Mouse (Mus musculus): ENCODE measurements around the gene Wdr25. TPM values are rescaled to one million over a fixed set of nuclear protein-coding genes. Genes with fewer than 3 reads are reported as not detected.

The Wdr25 gene
- total RNA-seq, 2 experiments from 2014 or later, result 7.4 TPM

DNA sequence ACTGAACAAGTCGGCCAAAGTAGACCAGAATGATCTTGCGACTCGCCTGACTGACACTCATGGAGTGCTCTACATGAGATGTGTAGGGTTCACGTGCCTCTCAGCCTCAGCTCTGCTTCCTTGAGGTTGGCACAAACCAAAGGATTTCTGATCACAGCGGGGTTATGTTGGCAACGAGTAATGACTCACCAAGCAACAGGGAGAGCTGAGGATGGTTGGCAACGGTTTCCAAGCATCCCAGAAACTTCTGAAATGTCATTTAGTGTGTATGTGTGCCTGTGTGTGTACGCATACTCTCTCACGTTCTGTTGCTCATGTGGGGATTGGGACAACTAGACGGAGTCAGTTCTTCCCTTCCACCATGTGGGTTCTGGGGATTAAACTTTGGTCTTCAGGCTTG, 74.6 kb downstream of the Wdr25 start:
- intact Hi-C loops (cut with DNase I), result no loop called here
- peak; percentile 52 to 82 for DNase-seq (ENCODE audit: low spot score in 2 of 2)

GRCm38 (mm10) chr12:108971446-108971845, 78.0 kb downstream of the Wdr25 start:
- no peak for DNase-seq (ENCODE audit: low spot score in 2 of 2)
- intact Hi-C loops (cut with DNase I), result no loop called here

GRCm38 (mm10) chr12:108972234-108972633, 78.8 kb downstream of the Wdr25 start:
- intact Hi-C loops (cut with DNase I), result no loop called here
- DNase-seq (ENCODE audit: low spot score in 2 of 2), result no peak

DNA sequence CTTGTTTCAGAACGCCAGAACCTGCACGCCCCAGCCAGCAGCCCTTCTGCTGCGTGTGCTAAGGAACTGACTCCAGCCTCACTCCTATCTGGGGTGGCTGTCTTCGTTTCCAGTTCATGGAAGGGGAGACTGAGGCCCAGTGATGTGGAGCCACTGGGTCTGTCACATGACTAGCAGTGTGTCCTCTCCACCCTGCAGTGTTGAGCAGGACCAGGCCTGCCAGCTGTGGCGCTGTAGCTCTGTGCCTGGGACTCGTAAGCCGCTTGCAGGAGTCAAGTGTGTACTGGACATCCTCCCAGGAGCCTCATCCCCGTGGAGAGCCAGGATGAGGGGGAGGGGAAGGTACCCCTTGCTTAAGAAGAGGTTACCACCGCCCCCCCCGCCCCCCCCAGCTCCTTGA, 86.5 kb downstream of the Wdr25 start:
- intact Hi-C loops (cut with DNase I), result no loop called here

GRCm38 (mm10) chr12:108981941-108982683, 88.7 kb downstream of the Wdr25 start:
- DNase-seq (ENCODE audit: low spot score in 2 of 2), result no peak
- intact Hi-C loops (cut with DNase I), result no loop called here

More for the DNA sequence above, 86.5 kb downstream of the Wdr25 start:
- DNase-seq (ENCODE audit: low spot score in 2 of 2), result no peak

DNA sequence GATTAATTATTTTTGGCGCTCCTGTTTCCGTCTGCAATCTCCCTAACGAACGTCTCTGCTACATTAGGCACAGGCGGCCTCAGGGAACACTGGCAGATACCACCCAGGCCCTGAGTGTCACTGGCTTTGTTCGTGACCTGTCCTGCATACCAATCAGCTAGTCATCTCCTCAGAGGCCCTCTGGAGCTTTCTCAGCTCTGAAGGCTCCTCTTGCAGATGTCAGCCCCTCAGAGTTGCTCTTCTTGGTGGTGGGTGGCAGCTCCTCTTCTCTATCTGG, 89.2 kb downstream of the Wdr25 start:
- DNase-seq (ENCODE audit: low spot score in 2 of 2), result no peak
- intact Hi-C loops (cut with DNase I), result no loop called here

DNA sequence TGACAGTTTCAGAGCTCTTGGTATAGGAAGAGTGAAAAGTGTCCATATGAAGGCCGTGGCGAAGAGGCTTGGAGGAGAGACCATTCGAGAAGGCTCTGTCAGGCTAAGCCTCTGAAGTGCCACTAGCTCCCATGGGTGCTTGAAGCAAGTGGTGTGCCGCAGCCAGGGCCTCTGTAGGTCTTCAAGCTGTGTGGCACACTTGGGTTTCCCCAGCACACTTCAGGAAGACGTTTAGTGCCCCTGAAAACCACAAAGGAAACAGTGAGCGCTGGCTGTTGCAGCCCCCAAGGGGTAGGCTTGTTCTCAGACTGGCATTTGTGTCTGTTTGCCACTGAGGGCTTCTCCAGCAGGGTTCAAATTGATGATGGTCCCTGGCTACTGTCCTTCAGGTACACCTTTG, 90.1 kb downstream of the Wdr25 start:
- DNase-seq (ENCODE audit: low spot score in 2 of 2), result no peak
- intact Hi-C loops (cut with DNase I), result no loop called here

DNA sequence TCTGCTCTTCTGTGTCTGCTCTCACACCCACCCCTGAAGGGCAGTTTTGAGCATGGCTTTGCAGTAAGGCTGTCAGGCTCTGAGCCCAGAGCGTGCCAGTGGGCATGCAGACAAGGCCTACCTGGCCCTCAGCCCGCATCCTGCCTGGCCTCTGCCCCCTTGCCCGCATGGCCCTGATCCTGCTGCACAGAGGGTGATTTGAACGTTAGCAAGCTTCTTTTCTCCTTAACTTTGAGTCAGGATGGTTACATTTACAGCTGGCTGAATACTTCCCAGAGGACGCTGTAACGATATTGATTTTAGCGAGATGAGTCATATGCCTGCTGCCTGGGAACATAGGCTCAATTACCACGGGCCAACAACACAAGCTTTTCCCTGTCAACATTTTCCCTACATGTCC, 91.0 kb downstream of the Wdr25 start:
- intact Hi-C loops (cut with DNase I), result no loop called here
- DNase-seq (ENCODE audit: low spot score in 2 of 2), result no peak

DNA sequence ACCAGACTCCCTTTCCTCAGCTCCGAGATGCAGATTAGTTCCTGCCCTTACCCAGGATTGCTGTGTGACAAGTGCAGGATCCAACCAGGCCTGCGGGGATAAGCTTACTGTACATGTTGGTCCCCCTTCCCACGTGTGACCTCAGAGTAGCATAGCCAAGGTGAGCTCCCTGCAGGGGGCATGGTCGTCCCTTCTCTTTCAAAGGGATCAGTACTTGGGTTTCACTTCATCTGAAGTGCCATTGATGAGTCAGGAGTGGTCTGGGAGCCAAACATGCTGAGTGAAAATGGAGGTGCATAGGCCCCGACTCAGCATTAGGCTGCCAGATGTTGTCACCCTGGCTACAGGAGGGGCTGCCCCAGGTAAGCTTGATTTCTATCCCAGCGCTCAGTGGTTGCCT, 91.6 kb downstream of the Wdr25 start:
- intact Hi-C loops (cut with DNase I), result no loop called here
- DNase-seq (ENCODE audit: low spot score in 2 of 2), result no peak

DNA sequence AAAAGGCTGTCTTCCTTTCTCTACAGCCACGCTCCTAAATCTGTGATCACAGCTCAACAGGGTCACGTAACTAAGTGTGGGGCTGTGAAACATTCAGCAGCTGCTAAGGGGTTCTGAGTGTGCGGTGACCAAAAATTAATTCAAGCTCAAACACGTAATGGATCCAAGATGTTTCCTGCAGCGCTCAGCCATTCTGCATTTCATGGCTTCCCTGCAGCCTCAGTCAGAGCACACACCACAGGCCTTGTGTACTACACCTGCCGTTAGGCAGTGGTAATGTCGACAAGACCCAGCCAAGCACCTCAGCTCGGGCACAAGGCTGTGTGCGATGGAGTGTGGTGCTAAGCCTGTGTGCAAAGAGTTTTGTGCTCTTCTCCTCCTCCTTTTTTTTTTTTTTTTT, 94.0 kb downstream of the Wdr25 start:
- DNase-seq (ENCODE audit: low spot score in 2 of 2), result no peak
- intact Hi-C loops (cut with DNase I), result no loop called here

DNA sequence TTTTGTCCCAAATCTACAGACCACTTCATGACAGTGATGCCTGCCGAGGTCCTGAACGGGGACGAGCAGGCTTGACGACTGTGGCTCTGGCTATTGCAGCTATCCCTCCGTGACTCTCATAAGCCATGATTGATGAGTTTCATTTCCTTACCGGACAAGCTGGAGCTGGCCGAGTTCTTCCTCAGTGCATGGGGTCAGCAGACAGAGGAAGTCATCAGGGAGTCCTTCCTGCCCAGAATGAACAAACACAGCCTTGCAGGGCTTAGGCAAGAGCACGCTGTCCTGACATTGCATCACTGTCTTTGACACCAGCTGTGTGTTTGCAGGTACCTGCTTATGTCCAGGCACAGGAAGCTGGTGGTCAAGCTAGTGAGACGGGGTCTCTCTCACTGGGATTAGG, 97.0 kb downstream of the Wdr25 start:
- intact Hi-C loops (cut with DNase I), result no loop called here

GRCm38 (mm10) chr12:108993046-108993445, 99.6 kb downstream of the Wdr25 start:
- intact Hi-C loops (cut with DNase I), result no loop called here
- no peak for DNase-seq (ENCODE audit: low spot score in 2 of 2)

More for the DNA sequence above, 97.0 kb downstream of the Wdr25 start:
- no peak for DNase-seq (ENCODE audit: low spot score in 2 of 2)

DNA sequence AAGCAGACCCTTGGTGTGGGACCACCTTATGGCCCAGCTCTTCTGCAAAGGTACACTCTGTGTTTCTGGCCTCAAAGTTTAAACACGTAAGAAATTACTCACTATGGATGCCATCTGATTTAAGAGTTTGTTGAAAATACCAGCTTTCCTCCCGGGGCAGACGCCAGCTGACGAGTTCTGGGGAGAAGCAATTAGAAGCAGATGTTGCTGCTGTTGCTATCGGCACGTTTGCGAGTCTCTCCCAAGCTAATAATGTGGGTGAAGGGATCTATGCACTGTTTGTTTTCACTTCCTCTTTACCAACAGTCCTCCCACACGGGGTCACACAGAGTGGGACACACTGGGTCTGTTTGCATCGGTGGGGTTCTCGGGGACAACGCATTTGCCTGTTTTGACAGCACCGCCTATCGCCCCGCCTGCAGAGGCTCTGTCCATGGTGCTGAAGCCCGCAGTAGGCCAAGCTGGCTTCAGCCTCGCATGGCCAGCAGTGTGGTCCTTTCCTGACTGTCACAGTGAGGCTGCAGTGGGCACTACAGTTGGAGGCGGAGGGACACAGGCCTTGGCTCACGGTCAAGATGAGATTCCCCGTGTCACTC, 101.1 kb downstream of the Wdr25 start:
- intact Hi-C loops (cut with DNase I), result no loop called here
- DNase-seq (ENCODE audit: low spot score in 2 of 2), result peak; percentile 52 to 54

GRCm38 (mm10) chr12:108995976-108996636, 102.7 kb downstream of the Wdr25 start:
- no peak for DNase-seq (ENCODE audit: low spot score in 2 of 2)
- intact Hi-C loops (cut with DNase I), result no loop called here

DNA sequence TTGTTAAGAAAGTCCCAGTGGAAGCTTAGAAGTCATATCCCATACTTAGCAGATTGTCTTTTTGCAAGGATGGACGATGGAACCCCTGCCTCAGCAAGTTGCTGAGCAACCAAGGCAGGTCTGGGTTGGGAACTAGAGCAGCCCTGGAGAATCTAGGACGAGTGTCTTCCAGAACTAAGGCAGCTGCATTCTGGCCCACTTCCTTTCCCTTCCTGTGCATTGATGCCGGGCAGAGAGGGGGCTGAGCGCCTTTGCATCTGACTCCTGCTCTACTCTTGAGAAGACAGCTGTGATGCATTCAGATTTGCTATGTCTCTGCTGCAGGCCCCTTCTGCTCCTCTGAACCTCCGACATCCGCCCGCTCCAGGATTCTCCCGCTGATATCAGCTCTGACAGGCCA, 103.8 kb downstream of the Wdr25 start:
- DNase-seq (ENCODE audit: low spot score in 2 of 2), result peak; percentile 19 to 35
- intact Hi-C loops (cut with DNase I), result no loop called here

DNA sequence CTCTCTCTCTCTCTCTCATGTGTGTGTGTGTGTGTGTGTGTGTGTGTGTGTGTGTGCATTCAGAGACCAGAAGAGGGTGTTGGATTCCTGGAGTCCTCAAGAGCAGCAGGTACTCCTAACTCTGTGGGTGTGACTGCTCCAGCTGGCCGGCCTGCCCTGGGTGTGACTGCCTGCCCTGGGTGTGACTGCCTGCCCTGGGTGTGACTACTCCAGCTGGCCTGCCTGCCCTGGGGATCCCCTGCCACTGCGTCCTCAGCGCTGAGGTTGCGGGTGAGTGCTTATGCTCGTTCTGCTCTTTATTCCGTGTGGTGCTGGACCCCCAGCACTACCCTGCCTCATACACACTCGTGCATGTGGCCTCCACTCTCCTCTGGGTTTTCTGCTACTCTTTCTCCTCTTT, 109.5 kb downstream of the Wdr25 start:
- intact Hi-C loops (cut with DNase I), result no loop called here
- DNase-seq (ENCODE audit: low spot score in 2 of 2), result no peak

DNA sequence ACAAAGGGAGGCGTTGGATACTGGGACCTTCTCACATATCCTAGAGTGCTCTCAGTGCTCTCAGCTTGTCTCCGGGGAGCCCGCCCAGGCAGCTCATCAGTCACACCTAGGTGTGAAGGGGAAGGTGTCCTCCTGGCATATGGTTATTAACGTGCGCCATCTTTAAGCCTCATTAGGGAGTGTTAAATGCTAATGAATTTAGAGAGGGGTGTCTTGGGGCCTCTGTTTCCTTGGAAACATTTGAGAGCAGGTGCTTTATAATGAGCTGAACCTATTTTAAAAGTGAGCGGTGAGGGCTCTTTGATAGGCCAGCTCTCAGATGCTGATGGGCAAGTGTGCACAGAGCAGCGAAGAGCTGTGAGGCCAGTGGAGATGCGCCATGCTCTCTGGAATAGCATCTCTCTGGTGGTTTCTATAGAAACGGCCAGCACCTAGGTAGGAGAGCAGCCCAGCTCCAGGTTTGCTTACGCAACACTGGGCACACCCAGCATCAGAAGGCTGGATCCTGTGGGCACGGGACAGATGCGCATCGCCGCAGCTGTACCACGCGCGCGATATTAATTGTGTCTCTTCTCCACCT, 116.7 kb downstream of the Wdr25 start:
- peak in 1 of 2 experiments; percentile 23 for DNase-seq (ENCODE audit: low spot score in 2 of 2)
- intact Hi-C loops (cut with DNase I), result no loop called here

GRCm38 (mm10) chr12:109022181-109022691, 128.8 kb downstream of the Wdr25 start:
- DNase-seq (ENCODE audit: low spot score in 2 of 2), result no peak
- intact Hi-C loops (cut with DNase I), result no loop called here

DNA sequence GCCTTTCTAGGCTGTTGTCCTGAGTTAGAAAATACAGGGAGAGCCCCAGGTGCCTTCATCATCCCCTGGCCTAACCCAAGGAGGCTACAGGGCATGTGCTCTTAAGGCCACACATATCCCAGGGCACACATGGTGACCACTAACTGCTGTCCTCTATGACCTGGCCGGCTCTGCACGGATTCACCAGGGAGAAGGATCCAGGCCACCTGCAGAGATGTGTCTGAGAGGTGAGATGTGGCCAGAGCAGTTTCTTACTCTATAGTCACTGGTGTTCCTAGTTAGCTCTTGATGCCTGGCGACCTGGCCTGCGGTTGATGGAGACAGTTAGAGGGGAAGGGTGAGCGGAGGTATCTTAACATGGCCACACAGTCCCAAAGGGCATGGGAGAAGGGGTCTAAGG, 129.5 kb downstream of the Wdr25 start:
- intact Hi-C loops (cut with DNase I), result no loop called here
- DNase-seq (ENCODE audit: low spot score in 2 of 2), result no peak

- no peak for DNase-seq (ENCODE audit: low spot score in 2 of 2)
- intact Hi-C loops (cut with DNase I), result no loop called here
Measured at GRCm38 (mm10) chr12:109023780-109024179, 130.3 kb downstream of the Wdr25 start.

DNA sequence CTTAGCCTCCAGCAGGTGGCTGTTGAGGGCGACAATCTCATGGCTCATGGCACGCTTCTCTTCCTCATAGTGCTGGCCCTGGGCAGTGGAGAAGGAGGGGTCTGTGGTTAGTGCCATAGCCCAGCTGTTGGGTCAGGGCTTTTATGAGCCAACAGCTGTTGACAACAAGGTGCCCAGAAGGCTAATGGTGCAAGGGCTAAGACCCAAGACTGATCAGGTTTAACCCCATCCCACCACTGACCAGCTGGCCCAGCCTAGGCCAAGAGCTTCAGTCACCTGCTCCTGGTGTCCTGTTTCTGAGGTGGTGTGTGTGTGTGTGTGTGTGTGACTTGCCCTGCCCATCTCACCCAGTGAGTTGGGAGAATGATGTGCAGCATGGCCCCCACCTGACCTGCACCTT, 143.6 kb downstream of the Wdr25 start:
- no peak for DNase-seq (ENCODE audit: low spot score in 2 of 2)
- intact Hi-C loops (cut with DNase I), result no loop called here

Data from left cerebral cortex, postnatal 14 days (tissue).